Comparison of ENCODE assay signal across 9 mouse cellular contexts in the genomic region with DNA sequence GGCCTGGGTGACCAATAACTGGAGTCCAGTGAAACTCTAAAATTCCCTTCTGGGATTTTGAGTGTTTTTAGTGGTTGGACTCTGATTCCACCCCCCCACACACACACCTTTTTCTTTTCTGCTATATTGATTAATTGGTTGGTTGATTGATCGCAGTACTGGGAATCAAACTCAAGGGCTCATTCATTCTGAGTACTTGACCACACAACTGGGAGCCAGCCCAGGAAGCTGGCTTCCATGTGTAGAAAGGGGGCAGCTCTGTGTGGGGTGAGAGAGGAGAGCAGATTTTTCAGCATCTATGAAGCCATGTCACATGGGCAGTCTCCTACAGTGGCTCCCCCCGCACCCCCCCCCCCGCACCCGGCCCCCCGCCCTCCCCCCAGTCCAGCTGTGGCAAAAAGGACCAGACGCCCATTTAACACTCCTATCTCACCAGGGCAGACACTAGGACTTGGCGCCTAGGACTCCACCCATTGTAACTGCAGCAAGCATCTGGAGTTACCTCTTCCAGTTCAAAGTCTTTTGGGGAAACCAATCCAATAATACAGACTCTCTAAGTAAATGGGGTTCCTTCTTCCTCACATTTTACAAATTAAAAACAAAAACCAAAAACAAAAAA. TPM values are rescaled to one million over a fixed set of nuclear protein-coding genes. Genes with fewer than 3 reads are reported as not detected.
DNase-seq lines count a peak whose midpoint lies in the region; ATAC-seq and TF ChIP-seq lines count a peak whose summit lies in the region.
"Had no signal": no experiment of that assay in that cellular context is flagged by ENCODE, and none has a peak within 500 bp of the region (broad histone marks: within the 10 kb centered on the region; RNA-seq: fewer than 3 reads in every experiment).

No protein-coding gene starts in this region.

- no peak for TF ChIP-seq POLR2A in small intestine, adult 2 months (IDR thresholded peaks at IDR 0.05; ENCODE audit: low read depth, low read length)

- WGBS in kidney, postnatal 0 days, result 23% methylated on average over 7 of the region's 7 CpGs
- WGBS in intestine, postnatal 0 days, result 34% methylated on average over 7 of the region's 7 CpGs
- WGBS in small intestine, adult 2 months, result 28% methylated on average over 7 of the region's 7 CpGs

- no peaks in the 10 kb centered on the region for H3K36me3 ChIP-seq in kidney, postnatal 0 days (ENCODE audit: insufficient read depth, low read length)
- H3K36me3 ChIP-seq in intestine, postnatal 0 days (ENCODE audit: control insufficient read depth, insufficient read depth), result no peaks in the 10 kb centered on the region
- no peaks in the 10 kb centered on the region for H3K36me3 ChIP-seq in small intestine, adult 2 months (ENCODE audit: control insufficient read depth, insufficient read depth, low read length)

- H3K9me3 ChIP-seq in kidney, postnatal 0 days (replicated peaks; ENCODE audit: low read length), result no peaks in the 10 kb centered on the region
- no peaks in the 10 kb centered on the region for H3K9me3 ChIP-seq in intestine, postnatal 0 days (ENCODE audit: control insufficient read depth)

- peak; percentile 37 for DNase-seq in embryo, embryonic 10.5 days (ENCODE audit: low spot score)
- DNase-seq in embryo, embryonic 11 days, result no peak
- DNase-seq in kidney, postnatal 0 days (ENCODE audit: low spot score), result no peak
- DNase-seq in kidney, postnatal 25 days, result no peak
- DNase-seq in thymus, postnatal 25 days, result no peak
- no peak for DNase-seq in natural killer cell, adult 2 months (ENCODE audit: low spot score in 2 of 2)
- DNase-seq: kidney, adult 11 months had no signal

- H3K4me1 ChIP-seq in kidney, postnatal 0 days (replicated peaks; ENCODE audit: insufficient read depth, low read length), result peaks cover 15% of the 10 kb centered on the region
- peaks cover 3% of the 10 kb centered on the region; the same call in 1 of the 2 replicates for H3K4me1 ChIP-seq in intestine, postnatal 0 days (replicated peaks; ENCODE audit: control insufficient read depth, insufficient read depth, low read length)
- H3K4me1 ChIP-seq in small intestine, adult 2 months (ENCODE audit: control insufficient read depth, insufficient read depth, insufficient read length, low read length), result peaks cover 3% of the 10 kb centered on the region; the same call in 1 of the 2 replicates

- peak overlapping the region; percentile 54; the same call in 1 of the 2 replicates for H3K4me2 ChIP-seq in kidney, postnatal 0 days (ENCODE audit: low read length)
- peak overlapping the region; percentile 63; the same call in 1 of the 2 replicates for H3K4me2 ChIP-seq in intestine, postnatal 0 days (replicated peaks; ENCODE audit: low read depth)

- peak overlapping the region; percentile 82 for H3K27ac ChIP-seq in kidney, postnatal 0 days
- H3K27ac ChIP-seq in intestine, postnatal 0 days (ENCODE audit: low read depth, low read length), result peak overlapping the region; percentile 50; the same call in 1 of the 2 replicates
- H3K27ac ChIP-seq in small intestine, adult 2 months (ENCODE audit: insufficient read depth, low read depth, low read length), result peak overlapping the region; percentile 50

- no peak for TF ChIP-seq CTCF in kidney, postnatal 0 days (IDR thresholded peaks at IDR 0.05; ENCODE audit: low read depth)
- no peak for TF ChIP-seq CTCF in intestine, postnatal 0 days (IDR thresholded peaks at IDR 0.05; ENCODE audit: low read depth)
- no peak for TF ChIP-seq CTCF in small intestine, adult 2 months (IDR thresholded peaks at IDR 0.05; ENCODE audit: extremely low read depth, insufficient read length, insufficient replicate concordance, low read depth, low read length)

- H3K4me3 ChIP-seq in kidney, postnatal 0 days (replicated peaks; ENCODE audit: low read depth, low read length), result no peak overlapping the region
- H3K4me3 ChIP-seq in intestine, postnatal 0 days (ENCODE audit: low read depth, low read length), result peak overlapping the region; percentile 25; the same call in 1 of the 2 replicates
- H3K4me3 ChIP-seq in small intestine, adult 2 months (ENCODE audit: low read depth, low read length), result no peak overlapping the region

- no peak; the same call in 1 of the 2 replicates for ATAC-seq in kidney, postnatal 0 days (replicated peaks; ENCODE audit: low FRiP score, low read depth)
- ATAC-seq in intestine, postnatal 0 days, result no peak

- H3K9ac ChIP-seq in kidney, postnatal 0 days (ENCODE audit: low read depth, low read length), result no peak overlapping the region
- H3K9ac ChIP-seq in intestine, postnatal 0 days (ENCODE audit: low read depth, low read length), result no peak overlapping the region

- no peaks in the 10 kb centered on the region for H3K27me3 ChIP-seq in kidney, postnatal 0 days (ENCODE audit: insufficient read depth, low read length)
- no peaks in the 10 kb centered on the region for H3K27me3 ChIP-seq in intestine, postnatal 0 days (replicated peaks; ENCODE audit: control insufficient read depth, insufficient read depth, low read length)
- H3K27me3 ChIP-seq in small intestine, adult 2 months (ENCODE audit: control insufficient read depth, insufficient read depth, low read length), result no peaks in the 10 kb centered on the region

RNA-seq across cellular contexts. Expression of gene Cdkl1, which starts 31.7 kb away (rescaled TPM):
- 85.5 and 93.2 TPM in 2 replicates for polyA plus RNA-seq in kidney, postnatal 0 days (2015; fragmentation: Nextera tagmentation; extraction: Ambion mirVana)
- 1.5 and 1.6 TPM in 2 replicates for polyA plus RNA-seq in intestine, postnatal 0 days (2015; fragmentation: Nextera tagmentation; extraction: Ambion mirVana)
- polyA plus RNA-seq in small intestine, adult 2 months (2012; rRNA removed), result 0.29 and 0.52 TPM in 2 replicates

RNA-seq across cellular contexts. Expression of gene Atp5s, which starts 34.6 kb away (rescaled TPM):
- polyA plus RNA-seq in kidney, postnatal 0 days (2015; fragmentation: Nextera tagmentation; extraction: Ambion mirVana), result 29.5 and 32.9 TPM in 2 replicates
- 26.1 and 31.6 TPM in 2 replicates for polyA plus RNA-seq in intestine, postnatal 0 days (2015; fragmentation: Nextera tagmentation; extraction: Ambion mirVana)
- 7.9 and 9.4 TPM in 2 replicates for polyA plus RNA-seq in small intestine, adult 2 months (2012; rRNA removed)

RNA-seq across cellular contexts. Expression of gene L2hgdh, which starts 34.7 kb away (rescaled TPM):
- 20.0 and 21.1 TPM in 2 replicates for polyA plus RNA-seq in kidney, postnatal 0 days (2015; fragmentation: Nextera tagmentation; extraction: Ambion mirVana)
- polyA plus RNA-seq in intestine, postnatal 0 days (2015; fragmentation: Nextera tagmentation; extraction: Ambion mirVana), result 13.8 and 14.3 TPM in 2 replicates
- polyA plus RNA-seq in small intestine, adult 2 months (2012; rRNA removed), result 5.7 and 17.8 TPM in 2 replicates

Comparison
In these comparisons a context has a peak if more than half of its experiments do, and no peak if none do; other contexts are left out.
1. RNA of gene Cdkl1, which starts 31.7 kb away (polyA plus RNA-seq): 85.5 to 93.2 TPM in kidney, postnatal 0 days; 1.5 to 1.6 TPM in intestine, postnatal 0 days and 0.29 to 0.52 TPM in small intestine, adult 2 months; every median in the first group is over 10 times any median in the second.
2. Peak in every context shown above with its lines, with median percentiles within 50 percentile points of each other: H3K27ac ChIP-seq.